Mouse (Mus musculus) frontal cortex, postnatal 36 days (tissue): ENCODE measurements around the gene 4933407L21Rik.
A peak's percentile ranks its signal among the peaks of the same experiment; 100 is the strongest.
"Not testable (repeated sequence)": the region's sequence is repeated elsewhere in the genome, so short reads cannot be mapped to it uniquely, and the experiment has no call there.

Source experiments
- DNase-seq, 2 experiments: peaks; one replicate each; pipeline ENCODE4 v3.0.0; 2022; ENCODE audit warnings: low spot score in 2 of 2

Gene 4933407L21Rik

GRCm38 (mm10) chr1:85959129-85959888 is 31.0 kb downstream of the 4933407L21Rik start:
- DNase-seq = no peak

GRCm38 (mm10) chr1:85959889-85960276 is 31.6 kb downstream of the 4933407L21Rik start:
- no peak for DNase-seq

- DNase-seq = no peak
Observed at GRCm38 (mm10) chr1:85960873-85961272, 32.6 kb downstream of the 4933407L21Rik start, which contains the start of gene Gpr55. Gene Gpr55 (minus strand): TSS chr1:85961007.

- DNase-seq = no peak
Observed at GRCm38 (mm10) chr1:85962081-85962480, 33.8 kb downstream of the 4933407L21Rik start.

GRCm38 (mm10) chr1:85965856-85966255 is 37.6 kb downstream of the 4933407L21Rik start:
- no peak for DNase-seq

GRCm38 (mm10) chr1:85969081-85969480 is 40.8 kb downstream of the 4933407L21Rik start:
- DNase-seq = no peak

- DNase-seq = peak in 1 of 2 experiments; percentile 30
Observed at GRCm38 (mm10) chr1:85969519-85969918, 41.2 kb downstream of the 4933407L21Rik start.

GRCm38 (mm10) chr1:85971070-85971469 is 42.8 kb downstream of the 4933407L21Rik start:
- no peak for DNase-seq

- no peak for DNase-seq
Observed at GRCm38 (mm10) chr1:85972341-85972740, 44.1 kb downstream of the 4933407L21Rik start.

GRCm38 (mm10) chr1:85973468-85973877 is 45.2 kb downstream of the 4933407L21Rik start:
- no peak for DNase-seq

- no peak for DNase-seq
Observed at GRCm38 (mm10) chr1:85977709-85978108, 49.4 kb downstream of the 4933407L21Rik start.

GRCm38 (mm10) chr1:85981738-85982357 is 53.6 kb downstream of the 4933407L21Rik start:
- no peak for DNase-seq

GRCm38 (mm10) chr1:85985784-85986183 is 57.5 kb downstream of the 4933407L21Rik start:
- no peak for DNase-seq

GRCm38 (mm10) chr1:85988351-85988750 is 60.1 kb downstream of the 4933407L21Rik start:
- DNase-seq = no peak

GRCm38 (mm10) chr1:85988882-85989281 is 60.6 kb downstream of the 4933407L21Rik start:
- DNase-seq = not testable (repeated sequence)
